In genomic region chr19:10338724-10339123, GRCm38 (mm10) we compare ENCODE assay signal across 23 mouse cellular contexts. TPM values are rescaled to one million over a fixed set of nuclear protein-coding genes. Genes with fewer than 3 reads are reported as not detected.
DNase-seq lines count a peak whose midpoint lies in the region; ATAC-seq and TF ChIP-seq lines count a peak whose summit lies in the region.
"Had no signal": no experiment of that assay in that cellular context is flagged by ENCODE, and none has a peak within 500 bp of the region (broad histone marks: within the 10 kb centered on the region; RNA-seq: fewer than 3 reads in every experiment).

No protein-coding gene starts in this region.

- H3K4me2 ChIP-seq in midbrain, embryonic 15.5 days = no peak overlapping the region
- no peak overlapping the region for H3K4me2 ChIP-seq in midbrain, embryonic 14.5 days (ENCODE audit: low read length)
- no peak overlapping the region for H3K4me2 ChIP-seq in intestine, postnatal 0 days (replicated peaks; ENCODE audit: low read depth)
- H3K4me2 ChIP-seq: embryonic facial prominence, embryonic 12.5 days; forebrain, embryonic 13.5 days; forebrain, embryonic 15.5 days had no signal

- peaks cover 5% of the 10 kb centered on the region; the same call in 1 of the 2 replicates for H3K27me3 ChIP-seq in midbrain, embryonic 15.5 days (replicated peaks)
- H3K27me3 ChIP-seq in midbrain, embryonic 14.5 days (ENCODE audit: control insufficient read depth, insufficient read depth, low read length) = no peaks in the 10 kb centered on the region; the same call in 1 of the 2 replicates
- H3K27me3 ChIP-seq in intestine, postnatal 0 days (replicated peaks; ENCODE audit: control insufficient read depth, insufficient read depth, low read length) = 0 out of 2 replicates have a peak, but pooled peaks cover 3% of the 10 kb centered on the region
- H3K27me3 ChIP-seq: forebrain, embryonic 15.5 days had no signal

- DNase-seq in layer of hippocampus, adult 2 months (ENCODE audit: low spot score in 2 of 2) = no peak
- no peak for DNase-seq in layer of hippocampus, adult 18-20 months (ENCODE audit: low spot score in 2 of 2)
- DNase-seq in midbrain, embryonic 14.5 days = no peak
- no peak for DNase-seq in thymus, postnatal 0 days (ENCODE audit: low spot score)
- DNase-seq: adrenal gland, adult 8-10 months; adrenal gland, postnatal 14 days; adrenal gland, postnatal 36 days; B cell, adult 2 months; cerebellum, adult 11-12 months; cerebellum, adult 2 months; cerebellum, adult 9-10 months; cerebellum, postnatal 25 days had no signal

- WGBS in midbrain, embryonic 15.5 days = 75% methylated on average over 4 of the region's 4 CpGs
- 73% methylated on average over 4 of the region's 4 CpGs for WGBS in midbrain, embryonic 14.5 days
- 33% methylated on average over 4 of the region's 4 CpGs for WGBS in intestine, postnatal 0 days

- H3K4me1 ChIP-seq in midbrain, embryonic 15.5 days = peaks cover 28% of the 10 kb centered on the region
- peaks cover 17% of the 10 kb centered on the region for H3K4me1 ChIP-seq in midbrain, embryonic 14.5 days (ENCODE audit: control insufficient read depth, insufficient read depth, low read length)
- no peaks in the 10 kb centered on the region for H3K4me1 ChIP-seq in intestine, postnatal 0 days (replicated peaks; ENCODE audit: control insufficient read depth, insufficient read depth, low read length)

- H3K4me3 ChIP-seq in layer of hippocampus, adult 2 months = no peak overlapping the region
- no peak overlapping the region for H3K4me3 ChIP-seq in midbrain, embryonic 15.5 days
- H3K4me3 ChIP-seq in midbrain, embryonic 14.5 days (replicated peaks; ENCODE audit: low read depth, low read length) = no peak overlapping the region
- no peak overlapping the region for H3K4me3 ChIP-seq in intestine, postnatal 0 days (ENCODE audit: low read depth, low read length)
- H3K4me3 ChIP-seq: embryonic facial prominence, embryonic 10.5 days; embryonic facial prominence, embryonic 12.5 days; forebrain, embryonic 13.5 days; forebrain, embryonic 15.5 days had no signal

- H3K36me3 ChIP-seq in midbrain, embryonic 15.5 days (replicated peaks) = no peaks in the 10 kb centered on the region
- no peaks in the 10 kb centered on the region for H3K36me3 ChIP-seq in midbrain, embryonic 14.5 days (ENCODE audit: control insufficient read depth, insufficient read depth, low read length)
- no peaks in the 10 kb centered on the region for H3K36me3 ChIP-seq in intestine, postnatal 0 days (ENCODE audit: control insufficient read depth, insufficient read depth)
- H3K36me3 ChIP-seq: embryonic facial prominence, embryonic 10.5 days; embryonic facial prominence, embryonic 12.5 days; forebrain, embryonic 15.5 days; G1E had no signal

- H3K27ac ChIP-seq in layer of hippocampus, adult 2 months = peak overlapping the region; percentile 71; the same call in 1 of the 2 replicates
- peak overlapping the region; percentile 19 for H3K27ac ChIP-seq in midbrain, embryonic 15.5 days
- no peak overlapping the region for H3K27ac ChIP-seq in midbrain, embryonic 14.5 days (replicated peaks; ENCODE audit: low read depth, low read length)
- H3K27ac ChIP-seq in intestine, postnatal 0 days (ENCODE audit: low read depth, low read length) = no peak overlapping the region
- H3K27ac ChIP-seq: embryonic facial prominence, embryonic 10.5 days; embryonic facial prominence, embryonic 12.5 days; forebrain, embryonic 15.5 days had no signal

- no peak overlapping the region for H3K9ac ChIP-seq in midbrain, embryonic 15.5 days
- no peak overlapping the region for H3K9ac ChIP-seq in midbrain, embryonic 14.5 days (replicated peaks; ENCODE audit: low read length)
- H3K9ac ChIP-seq in intestine, postnatal 0 days (ENCODE audit: low read depth, low read length) = no peak overlapping the region
- H3K9ac ChIP-seq: embryonic facial prominence, embryonic 12.5 days; forebrain, embryonic 15.5 days had no signal

- no peaks in the 10 kb centered on the region for H3K9me3 ChIP-seq in midbrain, embryonic 15.5 days
- no peaks in the 10 kb centered on the region for H3K9me3 ChIP-seq in midbrain, embryonic 14.5 days (ENCODE audit: control insufficient read depth, low read length)
- H3K9me3 ChIP-seq in intestine, postnatal 0 days (ENCODE audit: control insufficient read depth) = no peaks in the 10 kb centered on the region
- H3K9me3 ChIP-seq: embryonic facial prominence, embryonic 10.5 days; embryonic facial prominence, embryonic 12.5 days; forebrain, embryonic 13.5 days; forebrain, embryonic 15.5 days; G1E had no signal

- no peak for ATAC-seq in midbrain, embryonic 15.5 days (replicated peaks)
- no peak for ATAC-seq in midbrain, embryonic 14.5 days (ENCODE audit: low FRiP score, low TSS enrichment)
- ATAC-seq in intestine, postnatal 0 days = peak; percentile 87
- ATAC-seq: activated CD4-positive, CD25-positive, alpha-beta regulatory T cell, adult 4 months; CD4-positive, CD25-positive, alpha-beta regulatory T cell, adult 4 months; forebrain, embryonic 13.5 days; forebrain, embryonic 15.5 days; Patski had no signal

- no peak for TF ChIP-seq CTCF in layer of hippocampus, adult 2 months (conservative IDR thresholded peaks at IDR 0.05)
- no peak for TF ChIP-seq CTCF in intestine, postnatal 0 days (IDR thresholded peaks at IDR 0.05; ENCODE audit: low read depth)

RNA-seq across cellular contexts. Expression of gene Dagla, which starts 34.0 kb away (rescaled TPM):
- 100 to 1,000 TPM; 130 to 131 TPM for total RNA-seq in layer of hippocampus, adult 2 months (2021)
- 100 to 1,000 TPM; 107 to 118 TPM for total RNA-seq in layer of hippocampus, adult 18-20 months (2021)
- polyA plus RNA-seq in midbrain, embryonic 15.5 days (2015; fragmentation: Nextera tagmentation; extraction: Ambion mirVana) = 12.7 and 13.4 TPM in 2 replicates
- polyA plus RNA-seq in midbrain, embryonic 14.5 days (2014; fragmentation: Nextera tagmentation; extraction: Ambion mirVana) = 9.4 and 9.8 TPM in 2 replicates
- 1.3 TPM in 2 replicates for polyA plus RNA-seq in intestine, postnatal 0 days (2015; fragmentation: Nextera tagmentation; extraction: Ambion mirVana)
- 0.17 and 0.18 TPM in 2 replicates for polyA plus RNA-seq in thymus, postnatal 0 days (2015; fragmentation: Nextera tagmentation; extraction: Ambion mirVana)
- polyA plus RNA-seq: CD4-positive, CD25-positive, alpha-beta regulatory T cell, adult 4 months; G1E had no signal

RNA-seq across cellular contexts. Expression of gene Syt7, which starts 50.2 kb away (rescaled TPM):
- total RNA-seq in layer of hippocampus, adult 2 months (2021) = 100 to 1,000 TPM; 315 to 321 TPM
- total RNA-seq in layer of hippocampus, adult 18-20 months (2021) = 100 to 1,000 TPM; 280 to 316 TPM
- polyA plus RNA-seq in midbrain, embryonic 15.5 days (2015; fragmentation: Nextera tagmentation; extraction: Ambion mirVana) = 19.6 and 21.0 TPM in 2 replicates
- 10.1 and 15.4 TPM in 2 replicates for polyA plus RNA-seq in midbrain, embryonic 14.5 days (2014; fragmentation: Nextera tagmentation; extraction: Ambion mirVana)
- polyA plus RNA-seq in intestine, postnatal 0 days (2015; fragmentation: Nextera tagmentation; extraction: Ambion mirVana) = 1.9 TPM in 2 replicates
- polyA plus RNA-seq in thymus, postnatal 0 days (2015; fragmentation: Nextera tagmentation; extraction: Ambion mirVana) = 0.23 and 0.60 TPM in 2 replicates
- total RNA-seq: CH12.LX had no signal
- polyA plus RNA-seq: CD4-positive, CD25-positive, alpha-beta regulatory T cell, adult 4 months; G1E had no signal

Comparison
In these comparisons a context has a peak if more than half of its experiments do, and no peak if none do; other contexts are left out.
1. H3K27ac ChIP-seq: peak in layer of hippocampus, adult 2 months (single experiment) and midbrain, embryonic 15.5 days (single experiment); none in midbrain, embryonic 14.5 days (single experiment) and intestine, postnatal 0 days (single experiment).